Mouse (Mus musculus) ES-Bruce4 (cell line): ENCODE results near the gene Psma6.

ENCODE experiments used
- CTCF ChIP-seq: IDR thresholded peaks from one replicate; pipeline ENCODE4 v1.8.1; 2011; ENCODE audit warnings: low read depth, low read length
- POLR2A ChIP-seq: IDR thresholded peaks from one replicate; pipeline ENCODE4 v1.8.1; 2011; ENCODE audit warnings: low read length; ENCODE audit not compliant: insufficient read depth

GRCm38 (mm10) chr12:55438058-55438457, 54.0 kb downstream of the Psma6 start:
- TF ChIP-seq CTCF (no peak), POLR2A (no peak)
